Mouse (Mus musculus) midbrain, embryonic 13.5 days (tissue): ENCODE results near the gene Ppp3ca. TPM values are rescaled to one million over a fixed set of nuclear protein-coding genes. Genes with fewer than 3 reads are reported as not detected.

ENCODE experiments used
- ATAC-seq: fragments of 200-750 bp; cut with Nextera tagmentation; 2 replicates; pipeline ENCODE4 v1.8.0; 2017; ENCODE audit warnings: mild to moderate bottlenecking, moderate TSS enrichment, moderate library complexity
- H3K27ac ChIP-seq: fragments of 300-500 bp; sonication (generic); 2 replicates; pipeline ENCODE4 v1.5.1; 2015; ENCODE audit warnings: inconsistent platforms, mild to moderate bottlenecking, moderate library complexity
- H3K27me3 ChIP-seq: fragments of 300-500 bp; sonication (generic); 2 replicates; pipeline ENCODE4 v1.6.1; 2015; ENCODE audit warnings: mild to moderate bottlenecking, inconsistent platforms
- H3K36me3 ChIP-seq: fragments of 300-500 bp; sonication (generic); 2 replicates; pipeline ENCODE4 v1.6.1; 2015; ENCODE audit warnings: mild to moderate bottlenecking, inconsistent platforms
- H3K4me1 ChIP-seq: fragments of 300-500 bp; sonication (generic); replicated peaks from 2 replicates; pipeline ENCODE4 v1.6.1; 2015; ENCODE audit warnings: inconsistent platforms
- H3K4me2 ChIP-seq: fragments of 300-500 bp; sonication (generic); replicated peaks from 2 replicates; pipeline ENCODE4 v1.6.1; 2015; ENCODE audit warnings: moderate library complexity, mild to moderate bottlenecking, inconsistent platforms
- H3K4me3 ChIP-seq: fragments of 300-500 bp; sonication (generic); replicated peaks from 2 replicates; pipeline ENCODE4 v1.5.1; 2015; ENCODE audit warnings: mild to moderate bottlenecking, inconsistent platforms
- H3K9ac ChIP-seq: fragments of 300-500 bp; sonication (generic); replicated peaks from 2 replicates; pipeline ENCODE4 v1.6.1; 2015; ENCODE audit warnings: mild to moderate bottlenecking, inconsistent platforms
- H3K9me3 ChIP-seq: fragments of 300-500 bp; sonication (generic); 2 replicates; pipeline ENCODE4 v1.6.1; 2016; ENCODE audit warnings: mild to moderate bottlenecking, inconsistent platforms
- WGBS: fragments of 180-500 bp; shearing (Covaris S2); methylation state at CpG from one replicate; pipeline ENCODE4 v1.1.7; 2015; 5-methylcytosine and 5-hydroxymethylcytosine counted together
- polyA plus RNA-seq: library from polyadenylated mRNA; unstranded; fragments of >200 nt; fragmentation: Nextera tagmentation; extraction: Ambion mirVana; gene quantifications from 2 replicates; pipeline ENCODE4 v1.2.1, GENCODE M21; 2015

Gene Ppp3ca
- polyA plus RNA-seq, 1 experiment from 2014 or later, result 109 TPM

DNA sequence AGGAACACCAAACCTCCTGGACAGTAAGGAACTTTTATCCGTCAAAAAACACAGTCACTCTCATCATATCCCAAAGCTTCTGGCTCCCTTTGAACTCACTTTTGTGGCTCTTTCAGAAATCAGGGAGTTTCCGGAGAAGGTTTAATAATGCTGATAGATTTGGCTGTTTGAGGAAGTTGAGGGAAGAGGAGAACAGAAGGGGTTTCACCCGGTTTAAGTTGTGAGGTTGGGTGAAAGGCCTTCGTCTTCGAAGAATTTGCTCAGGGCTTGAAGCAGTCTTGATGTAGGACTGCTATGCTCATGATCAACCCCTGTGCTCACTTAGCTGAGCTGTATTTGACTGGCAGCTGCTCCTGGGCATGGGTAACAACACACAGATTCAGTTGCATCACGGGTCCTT, 86.2 kb downstream of the Ppp3ca start:
- Histone ChIP-seq H3K4me1 (peaks cover 18% of the 10 kb centered on the region), H3K4me3 (no peak overlapping the region), H3K36me3 (no peaks in the 10 kb centered on the region), H3K9me3 (no peaks in the 10 kb centered on the region), H3K27ac (no peak overlapping the region), H3K4me2 (no peak overlapping the region), H3K27me3 (no peaks in the 10 kb centered on the region), H3K9ac (no peak overlapping the region)
- no peak for ATAC-seq
- 93% methylated on average over 6 of the region's 6 CpGs for WGBS

DNA sequence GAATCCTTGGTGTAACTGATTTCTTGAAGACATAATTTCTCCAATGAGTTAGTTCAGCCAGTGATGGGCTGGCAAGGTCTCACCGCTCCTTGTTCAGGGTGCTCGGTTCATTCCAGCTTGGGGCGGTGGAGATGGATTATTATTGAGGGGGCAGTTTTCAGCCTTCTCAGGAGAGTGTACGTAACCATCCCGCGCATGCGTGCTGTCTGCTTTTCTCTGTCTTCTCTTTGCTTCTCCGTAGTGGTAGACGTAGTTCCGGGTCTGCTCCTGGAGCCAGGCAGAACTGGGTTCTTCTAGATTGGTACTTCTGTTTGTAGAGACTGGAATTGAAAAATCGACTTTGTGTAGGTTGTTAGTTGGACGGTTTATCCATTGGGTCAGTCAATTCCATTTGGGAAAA, 89.5 kb downstream of the Ppp3ca start:
- Histone ChIP-seq H3K27ac (no peak overlapping the region), H3K9me3 (no peaks in the 10 kb centered on the region), H3K4me3 (no peak overlapping the region), H3K4me1 (peaks cover 5% of the 10 kb centered on the region), H3K9ac (no peak overlapping the region), H3K4me2 (no peak overlapping the region), H3K27me3 (no peaks in the 10 kb centered on the region), H3K36me3 (no peaks in the 10 kb centered on the region)
- no peak for ATAC-seq
- 96% methylated on average over 12 of the region's 12 CpGs for WGBS

DNA sequence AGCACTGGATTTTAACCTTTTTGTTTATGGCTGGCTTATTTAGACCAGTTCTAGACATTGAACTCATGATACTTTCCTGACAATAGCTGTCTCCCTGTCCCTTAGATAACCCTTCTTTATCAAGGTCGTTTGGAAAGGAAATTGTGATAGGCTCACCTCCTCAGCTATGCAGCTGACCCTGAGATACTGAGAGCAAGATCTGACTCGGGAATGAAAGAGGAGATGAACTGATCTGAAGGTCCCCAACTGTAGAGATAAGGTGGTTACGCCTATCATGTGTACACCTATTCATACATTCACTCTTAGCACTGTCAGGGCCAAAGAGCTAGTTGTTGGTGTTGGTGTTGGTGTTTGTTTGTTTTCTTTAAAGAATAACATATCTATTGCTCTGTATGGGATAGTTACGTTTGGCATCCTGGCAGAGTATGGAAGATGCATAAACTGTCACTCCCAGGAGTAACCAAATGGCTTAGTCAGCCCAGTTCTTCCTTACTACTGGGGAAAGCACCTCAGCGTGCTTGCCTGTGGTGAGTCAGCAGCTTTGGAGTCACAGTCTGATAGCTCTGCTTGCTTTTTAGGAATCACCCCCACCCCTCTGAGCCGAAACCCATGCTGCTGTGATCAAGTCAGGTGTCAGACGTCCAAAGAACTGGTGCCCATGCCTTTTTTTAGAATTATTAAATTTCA, 91.5 kb downstream of the Ppp3ca start:
- H3K27ac ChIP-seq, result no peak overlapping the region
- H3K4me3 ChIP-seq, result no peak overlapping the region
- no peak for ATAC-seq
- no peaks in the 10 kb centered on the region for H3K36me3 ChIP-seq
- no peak overlapping the region for H3K9ac ChIP-seq
- H3K4me2 ChIP-seq, result no peak overlapping the region
- peaks cover 11% of the 10 kb centered on the region for H3K4me1 ChIP-seq
- H3K9me3 ChIP-seq, result no peaks in the 10 kb centered on the region
- H3K27me3 ChIP-seq, result no peaks in the 10 kb centered on the region
- 86% methylated on average over 7 of the region's 7 CpGs for WGBS

DNA sequence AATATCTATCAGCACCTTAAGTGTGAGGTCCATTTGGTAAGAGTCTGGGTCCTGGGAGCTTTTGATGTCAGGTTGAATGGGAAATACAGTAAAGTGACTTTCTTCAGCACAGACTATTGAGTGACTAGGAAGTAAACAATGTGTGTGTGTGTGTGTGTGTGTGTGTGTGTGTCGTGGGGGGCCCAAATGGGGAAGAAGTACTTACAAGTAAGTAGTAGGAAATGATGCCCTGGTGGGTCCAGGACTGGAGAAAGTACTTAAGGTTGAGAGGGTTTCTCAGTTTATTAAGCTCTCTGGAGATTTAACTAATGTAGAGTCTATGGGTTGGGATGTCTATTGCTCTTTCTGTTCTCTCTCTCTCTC, 92.0 kb downstream of the Ppp3ca start:
- no peak overlapping the region for H3K4me2 ChIP-seq
- H3K36me3 ChIP-seq, result no peaks in the 10 kb centered on the region
- no peaks in the 10 kb centered on the region for H3K27me3 ChIP-seq
- no peak for ATAC-seq
- no peak overlapping the region for H3K4me3 ChIP-seq
- peaks cover 11% of the 10 kb centered on the region for H3K4me1 ChIP-seq
- no peak overlapping the region for H3K27ac ChIP-seq
- H3K9ac ChIP-seq, result no peak overlapping the region
- no peaks in the 10 kb centered on the region for H3K9me3 ChIP-seq
- WGBS, result 100% methylated on average over 1 of the region's 1 CpGs

DNA sequence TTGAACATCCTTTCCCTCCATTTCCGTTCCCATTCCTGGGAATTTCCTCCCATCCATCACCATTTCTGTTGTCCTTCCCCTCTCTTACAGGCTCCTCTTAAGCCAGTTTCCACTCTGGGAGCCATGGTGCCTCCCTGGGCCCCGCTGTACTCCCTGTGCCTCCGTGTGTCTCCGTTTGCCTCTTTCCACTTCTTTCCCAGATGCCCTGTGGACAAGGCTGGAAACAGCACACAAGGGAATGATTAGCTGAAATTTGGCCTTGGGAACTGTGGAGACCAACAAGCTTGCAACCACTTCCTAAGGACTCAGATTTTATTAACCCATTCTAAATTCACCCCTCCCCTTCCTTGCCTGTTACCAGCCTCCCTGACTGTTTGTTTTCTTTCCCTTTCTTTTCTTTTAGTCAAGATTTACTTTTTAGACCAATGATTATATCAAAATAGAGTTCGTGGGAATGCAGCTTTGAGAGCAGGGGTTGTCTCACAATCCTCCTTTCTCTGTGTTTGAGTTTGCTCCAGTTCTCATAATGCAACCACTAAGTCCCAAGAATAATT, 93.9 kb downstream of the Ppp3ca start:
- no peak overlapping the region for H3K9ac ChIP-seq
- no peak overlapping the region for H3K27ac ChIP-seq
- H3K4me2 ChIP-seq, result no peak overlapping the region
- H3K4me3 ChIP-seq, result no peak overlapping the region
- 69% methylated on average over 5 of the region's 5 CpGs for WGBS
- no peaks in the 10 kb centered on the region for H3K9me3 ChIP-seq
- no peaks in the 10 kb centered on the region for H3K27me3 ChIP-seq
- H3K36me3 ChIP-seq, result no peaks in the 10 kb centered on the region
- no peak for ATAC-seq
- H3K4me1 ChIP-seq, result peaks cover 13% of the 10 kb centered on the region

DNA sequence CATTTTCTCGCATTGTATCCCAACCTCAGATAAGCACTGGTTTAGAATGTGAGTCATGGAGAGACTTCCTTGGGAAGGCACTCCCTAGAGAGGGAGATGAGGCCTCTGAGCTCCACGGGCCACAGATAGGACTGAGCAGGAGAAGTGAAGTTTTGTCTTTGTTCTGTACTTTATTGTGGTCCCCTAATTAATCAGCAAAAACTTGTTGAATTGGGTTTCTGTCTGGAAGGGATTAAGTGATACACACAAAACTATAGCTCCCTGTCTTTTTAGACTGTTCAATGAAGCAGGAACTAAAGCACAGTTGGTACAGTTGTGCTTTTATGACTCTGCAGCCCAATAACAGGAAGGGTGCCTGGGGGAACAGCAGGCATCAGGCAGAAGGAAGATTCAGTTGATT, 95.6 kb downstream of the Ppp3ca start:
- WGBS, result 47% methylated on average over 2 of the region's 2 CpGs
- no peaks in the 10 kb centered on the region for H3K27me3 ChIP-seq
- no peak overlapping the region for H3K9ac ChIP-seq
- no peaks in the 10 kb centered on the region for H3K9me3 ChIP-seq
- no peak overlapping the region for H3K27ac ChIP-seq
- no peaks in the 10 kb centered on the region for H3K36me3 ChIP-seq
- H3K4me2 ChIP-seq, result no peak overlapping the region
- ATAC-seq, result 0 out of 2 replicates have a peak, but pooled peaks have one; percentile 69
- H3K4me3 ChIP-seq, result no peak overlapping the region
- H3K4me1 ChIP-seq, result peaks cover 14% of the 10 kb centered on the region

DNA sequence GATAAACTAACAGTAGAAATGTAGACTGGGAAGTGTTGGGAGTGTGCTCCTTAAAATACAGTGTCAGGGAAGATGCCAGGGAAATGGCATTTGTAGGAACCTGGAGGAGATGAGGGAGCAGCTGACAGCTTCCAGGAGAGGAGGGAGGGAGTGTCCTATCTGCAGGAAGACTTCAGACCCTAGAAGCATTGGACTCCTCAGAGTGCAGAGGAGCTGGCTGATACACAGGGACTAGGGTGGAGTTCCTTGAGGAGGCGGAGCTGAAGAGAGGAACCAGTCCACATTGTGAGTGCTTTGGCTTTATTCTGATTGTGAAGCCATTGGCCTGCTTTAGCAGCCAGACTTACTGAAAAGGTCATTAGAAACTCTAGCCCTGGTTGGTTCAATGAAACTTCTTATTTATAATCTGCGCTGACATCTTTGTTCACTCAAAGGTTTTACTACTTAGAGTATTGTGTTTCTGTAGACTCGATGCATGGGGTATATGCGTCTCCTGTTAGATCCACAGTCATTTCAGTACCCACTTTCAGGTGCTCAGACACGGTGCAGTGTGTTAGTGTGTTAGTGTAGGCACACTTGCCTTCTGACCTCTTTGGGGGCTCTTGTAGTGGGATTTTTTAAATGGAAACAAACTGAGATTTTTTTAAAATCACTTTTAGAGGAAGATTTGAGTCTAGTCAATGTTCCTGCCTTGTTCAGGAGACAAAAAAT, 99.0 kb downstream of the Ppp3ca start:
- WGBS, result 95% methylated on average over 5 of the region's 5 CpGs
- Histone ChIP-seq H3K4me3 (no peak overlapping the region), H3K27me3 (no peaks in the 10 kb centered on the region), H3K36me3 (no peaks in the 10 kb centered on the region), H3K9ac (no peak overlapping the region), H3K4me1 (peaks cover 18% of the 10 kb centered on the region), H3K9me3 (no peaks in the 10 kb centered on the region), H3K4me2 (no peak overlapping the region), H3K27ac (no peak overlapping the region)
- no peak for ATAC-seq

DNA sequence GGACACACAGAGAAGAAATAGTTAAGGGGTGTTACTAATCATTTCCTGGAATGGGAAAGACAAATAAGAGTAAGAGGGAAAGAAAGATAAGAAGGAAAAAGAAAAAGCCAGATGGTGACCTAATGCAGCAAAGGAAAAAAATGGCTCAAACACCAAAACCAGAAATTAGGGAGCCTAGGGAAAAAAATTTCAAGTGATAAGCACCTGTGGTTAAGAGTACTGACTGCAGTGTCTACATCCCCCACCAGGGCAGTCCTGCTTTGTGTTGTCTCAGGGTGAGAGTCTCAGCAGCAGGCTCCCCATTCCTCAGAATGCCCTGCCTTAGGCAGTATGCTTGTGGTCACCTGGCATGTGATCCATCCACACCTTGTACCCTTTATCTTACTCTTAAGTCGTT, 99.6 kb downstream of the Ppp3ca start:
- Histone ChIP-seq H3K27ac (no peak overlapping the region), H3K4me3 (no peak overlapping the region), H3K9me3 (no peaks in the 10 kb centered on the region), H3K9ac (no peak overlapping the region), H3K4me1 (peaks cover 18% of the 10 kb centered on the region), H3K36me3 (no peaks in the 10 kb centered on the region), H3K27me3 (no peaks in the 10 kb centered on the region), H3K4me2 (no peak overlapping the region)
- ATAC-seq, result no peak
- WGBS, result 91% methylated on average over 1 of the region's 1 CpGs

DNA sequence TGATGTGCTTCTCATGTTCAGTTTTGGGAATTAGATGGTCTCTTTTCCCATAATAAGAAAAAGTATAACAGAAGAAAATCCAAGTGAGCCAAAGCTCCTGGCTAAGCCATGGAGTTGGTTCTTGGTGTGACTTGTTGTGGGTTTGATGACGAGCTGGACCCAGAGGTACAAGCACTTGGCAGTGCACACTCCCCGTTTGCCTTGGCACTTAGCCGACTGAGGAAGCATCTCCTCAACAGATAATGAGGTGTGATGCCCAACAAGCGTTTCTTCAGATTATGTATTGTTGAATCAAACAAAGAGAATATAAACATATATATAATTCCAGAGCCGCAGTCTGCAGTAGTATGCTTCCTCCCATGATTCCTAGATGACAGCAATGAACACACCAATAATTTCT, 101.8 kb downstream of the Ppp3ca start:
- Histone ChIP-seq H3K4me3 (no peak overlapping the region), H3K9ac (no peak overlapping the region), H3K4me2 (no peak overlapping the region), H3K4me1 (peaks cover 7% of the 10 kb centered on the region; the same call in 1 of the 2 replicates), H3K27me3 (no peaks in the 10 kb centered on the region), H3K27ac (no peak overlapping the region), H3K36me3 (no peaks in the 10 kb centered on the region), H3K9me3 (no peaks in the 10 kb centered on the region)
- WGBS, result 89% methylated on average over 5 of the region's 5 CpGs
- no peak for ATAC-seq

DNA sequence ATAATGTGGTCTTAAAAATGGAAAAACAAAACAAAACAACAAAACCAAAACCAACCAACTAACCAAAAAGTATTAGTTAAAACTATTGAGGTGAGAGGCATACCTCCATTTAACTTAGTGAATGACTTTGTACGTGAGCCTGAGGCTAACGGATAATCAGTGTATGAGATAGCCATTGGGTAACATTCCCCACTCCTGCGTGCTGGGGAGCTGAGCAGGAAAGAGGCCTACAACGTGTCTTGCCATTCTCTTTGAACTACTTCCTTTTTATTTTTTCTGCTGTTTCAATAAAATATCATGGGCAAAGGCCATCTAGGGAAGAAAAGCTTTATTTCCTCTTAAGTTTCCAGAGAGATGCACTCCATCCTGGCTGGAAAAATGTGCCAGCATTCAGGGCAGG, 103.3 kb downstream of the Ppp3ca start:
- Histone ChIP-seq H3K27me3 (no peaks in the 10 kb centered on the region), H3K36me3 (no peaks in the 10 kb centered on the region), H3K9ac (no peak overlapping the region), H3K4me3 (no peak overlapping the region), H3K4me1 (peaks cover 7% of the 10 kb centered on the region; the same call in 1 of the 2 replicates), H3K27ac (no peak overlapping the region), H3K9me3 (no peaks in the 10 kb centered on the region), H3K4me2 (no peak overlapping the region)
- ATAC-seq, result no peak
- WGBS, result 85% methylated on average over 4 of the region's 4 CpGs

DNA sequence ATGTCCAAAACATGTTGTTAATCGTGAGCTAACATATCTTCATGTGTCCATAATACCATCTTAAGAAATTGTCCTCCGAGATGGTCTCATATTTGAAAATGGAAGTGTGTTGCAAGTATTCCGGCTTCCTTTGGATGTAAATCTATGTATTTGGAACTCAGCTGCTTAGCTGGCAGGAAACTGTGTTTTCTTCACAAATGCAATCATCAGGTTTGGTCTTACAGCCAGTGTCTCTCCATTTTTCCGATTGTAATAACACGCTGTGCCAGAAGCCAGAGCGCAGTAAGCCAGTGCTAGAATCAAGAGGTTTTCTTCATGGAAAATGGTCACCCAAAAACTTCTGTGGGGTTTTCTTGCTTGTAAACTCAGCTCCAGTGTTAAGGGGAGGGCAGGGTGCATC, 104.3 kb downstream of the Ppp3ca start:
- whole genome bisulfite sequencing, result 90% methylated on average over 6 of the region's 6 CpGs
- H3K4me1 ChIP-seq, result peaks cover 4% of the 10 kb centered on the region; the same call in 1 of the 2 replicates

DNA sequence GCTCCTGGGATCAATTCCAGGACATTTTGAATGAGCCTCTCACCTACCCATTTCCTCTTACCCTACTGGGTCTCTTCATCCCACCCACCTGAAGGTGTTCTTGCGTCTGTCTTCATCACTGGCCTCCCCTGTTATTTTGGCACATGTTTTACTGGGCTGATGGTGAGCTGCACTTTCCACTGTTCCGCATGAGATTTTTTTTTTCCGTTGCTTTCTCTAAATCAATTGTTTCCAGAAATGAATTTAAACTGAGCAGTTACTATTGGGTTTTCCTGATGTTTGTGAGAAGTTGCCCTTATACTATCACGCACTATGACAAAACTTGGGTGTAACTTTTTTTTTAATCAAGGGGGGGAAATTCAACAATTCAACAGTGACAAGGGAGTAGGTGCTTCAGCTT, 106.6 kb downstream of the Ppp3ca start:
- H3K27me3 ChIP-seq, result no peaks in the 10 kb centered on the region
- 92% methylated on average over 4 of the region's 4 CpGs for WGBS

More for the DNA sequence above, 104.3 kb downstream of the Ppp3ca start:
- Histone ChIP-seq H3K36me3 (no peaks in the 10 kb centered on the region), H3K4me2 (no peak overlapping the region), H3K9me3 (no peaks in the 10 kb centered on the region), H3K27ac (no peak overlapping the region; the same call in 1 of the 2 replicates), H3K9ac (no peak overlapping the region), H3K4me3 (no peak overlapping the region), H3K27me3 (no peaks in the 10 kb centered on the region)
- ATAC-seq, result no peak

More for the DNA sequence above, 106.6 kb downstream of the Ppp3ca start:
- H3K4me2 ChIP-seq, result no peak overlapping the region
- H3K27ac ChIP-seq, result no peak overlapping the region
- no peak for ATAC-seq
- H3K36me3 ChIP-seq, result no peaks in the 10 kb centered on the region
- no peak overlapping the region for H3K9ac ChIP-seq
- H3K9me3 ChIP-seq, result no peaks in the 10 kb centered on the region
- peaks cover 4% of the 10 kb centered on the region; the same call in 1 of the 2 replicates for H3K4me1 ChIP-seq
- H3K4me3 ChIP-seq, result no peak overlapping the region
